Mouse (Mus musculus) heart, adult 2 months (tissue): ENCODE data around the gene Pdgfra. TPM values are rescaled to one million over a fixed set of nuclear protein-coding genes. Genes with fewer than 3 reads are reported as not detected.

Experiments
- DNase-seq, 2 experiments: peaks; one replicate each; pipeline ENCODE4 v3.0.0; 2021
- H3K27ac ChIP-seq: fragments of 200-600 bp; 2 replicates; pipeline ENCODE4 v1.8.1; 2022
- H3K27me3 ChIP-seq: fragments of 200-500 bp; 2 replicates; pipeline ENCODE4 v1.6.1; 2012; ENCODE audit warnings: mild to moderate bottlenecking, low read length, inconsistent platforms, mixed read lengths; ENCODE audit not compliant: control insufficient read depth, insufficient read depth
- H3K36me3 ChIP-seq: fragments of 200-500 bp; 2 replicates; pipeline ENCODE4 v1.6.1; 2012; ENCODE audit warnings: low read length, inconsistent platforms; ENCODE audit not compliant: control insufficient read depth, insufficient read depth
- H3K4me1 ChIP-seq: fragments of 200-500 bp; 2 replicates; pipeline ENCODE4 v1.6.1; 2011; ENCODE audit warnings: low read length; ENCODE audit not compliant: control insufficient read depth, insufficient read depth
- H3K4me3 ChIP-seq: fragments of 200-600 bp; 2 replicates; pipeline ENCODE4 v1.8.1; 2022
- H3K79me2 ChIP-seq: fragments of 200-500 bp; replicated peaks from 2 replicates; pipeline ENCODE4 v1.6.1; 2012; ENCODE audit warnings: mild to moderate bottlenecking, inconsistent platforms, low read length, moderate library complexity, mixed read lengths; ENCODE audit not compliant: control insufficient read depth, insufficient read depth
- H3K9ac ChIP-seq: fragments of 200-500 bp; 2 replicates; pipeline ENCODE4 v1.6.1; 2012; ENCODE audit warnings: low read depth, mild to moderate bottlenecking, control low read depth, inconsistent platforms, low read length, mixed read lengths
- CTCF ChIP-seq: fragments of 200-600 bp; IDR thresholded peaks from 2 replicates; pipeline ENCODE4 v1.8.1; 2022; ENCODE audit warnings: antibody characterized with exemption, mild to moderate bottlenecking, moderate library complexity
- EP300 ChIP-seq: fragments of 200-500 bp; IDR thresholded peaks from 2 replicates; pipeline ENCODE4 v1.6.1; 2011; ENCODE audit warnings: low read depth, low read length, control low read depth; ENCODE audit not compliant: insufficient read depth
- POLR2A ChIP-seq: fragments of 200-500 bp; IDR thresholded peaks from 2 replicates; pipeline ENCODE4 v1.6.1; 2011; ENCODE audit warnings: mild to moderate bottlenecking, low read depth, low read length, control low read depth; ENCODE audit not compliant: insufficient read depth
- WGBS: fragments of 180-500 bp; shearing (Covaris S2); methylation state at CpG from one replicate; pipeline ENCODE4 v1.1.7; 2018; 5-methylcytosine and 5-hydroxymethylcytosine counted together
- intact Hi-C: fragments of 180-260 bp; cut with DNase I; formaldehyde crosslinking; loops from one replicate; pipeline ENCODE4 v1.15.1; 2025
- polyA plus RNA-seq: library from polyadenylated mRNA; depleted of rRNA; stranded (reverse); fragments of >200 nt; gene quantifications from 2 replicates; pipeline ENCODE4 v1.2.3, GENCODE M21; 2012
- total RNA-seq, 2 experiments: library from RNA; stranded (reverse); gene quantifications; 2 replicates each; pipeline ENCODE4 v1.2.3; 2021

The Pdgfra gene
- total and polyA plus RNA-seq, 3 experiments = 11.8 to 29.3 (median 27.8) TPM

GRCm38 (mm10) chr5:75153626-75153960, 1.5 kb downstream of the Pdgfra start:
- no peaks in the 10 kb centered on the region for H3K79me2 ChIP-seq
- H3K27me3 ChIP-seq = peaks cover 27% of the 10 kb centered on the region
- WGBS = 3% methylated on average over 13 of the region's 13 CpGs
- H3K9ac ChIP-seq = peak overlapping the region; percentile 56
- H3K4me1 ChIP-seq = peaks cover 3% of the 10 kb centered on the region; the same call in 1 of the 2 replicates
- TF ChIP-seq EP300 (no peak), CTCF (no peak), POLR2A (no peak)
- H3K27ac ChIP-seq = peak overlapping the region; percentile 61
- intact Hi-C loops = loop anchor here (5.0 kb wide), 1 partner anchor 71 kb away; no protein-coding TSS in a partner anchor
- peak overlapping the region; percentile 43 for H3K4me3 ChIP-seq
- H3K36me3 ChIP-seq = no peaks in the 10 kb centered on the region
- DNase-seq = peak in 1 of 2 experiments; percentile 35

DNA sequence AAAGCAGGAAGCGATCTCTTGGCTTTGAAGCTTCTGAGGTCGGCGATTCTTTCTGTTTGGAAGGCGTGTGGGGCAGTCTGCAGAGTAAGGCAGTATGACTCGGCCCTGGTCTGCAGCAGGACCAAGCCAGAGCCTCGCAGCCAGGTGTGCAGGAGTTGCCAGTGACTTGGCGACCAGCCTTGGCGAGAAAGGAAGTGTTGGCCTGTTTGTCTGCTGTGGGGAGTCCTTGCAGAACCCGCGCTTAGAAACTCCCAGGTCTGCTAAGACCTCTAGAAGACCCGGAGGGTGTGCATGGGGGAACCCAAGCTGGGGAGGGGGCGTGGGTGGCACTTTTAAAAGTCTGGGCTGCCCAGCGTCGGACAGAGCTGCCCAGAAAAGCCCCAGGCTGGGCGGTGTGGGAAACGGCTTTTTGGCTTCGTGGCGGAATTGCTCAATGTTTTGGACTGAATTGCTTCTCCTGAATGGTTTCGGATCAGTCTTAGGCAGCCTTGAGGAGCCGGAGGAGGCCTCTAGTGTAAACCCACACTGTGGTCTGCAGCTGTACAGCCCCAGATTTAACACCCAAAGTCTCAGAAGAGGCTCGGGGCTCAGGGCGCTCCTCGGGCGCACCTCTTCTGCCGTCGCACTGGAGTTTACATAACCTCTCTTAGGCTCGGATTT, 2.0 kb downstream of the Pdgfra start:
- H3K27me3 ChIP-seq = peaks cover 25% of the 10 kb centered on the region
- no peaks in the 10 kb centered on the region for H3K79me2 ChIP-seq
- DNase-seq = peak; percentile 78 to 79
- H3K36me3 ChIP-seq = no peaks in the 10 kb centered on the region
- WGBS = under 1% methylated on average over 27 of the region's 27 CpGs
- H3K9ac ChIP-seq = peak overlapping the region; percentile 56
- H3K4me1 ChIP-seq = peaks cover 3% of the 10 kb centered on the region; the same call in 1 of the 2 replicates
- no peak for TF ChIP-seq EP300
- no peak for TF ChIP-seq CTCF
- TF ChIP-seq POLR2A = no peak
- H3K27ac ChIP-seq = peak overlapping the region; percentile 60
- intact Hi-C loops = loop anchor here (5.0 kb wide), 1 partner anchor 72 kb away; no protein-coding TSS in a partner anchor
- peak overlapping the region; percentile 43 for H3K4me3 ChIP-seq

- Histone ChIP-seq H3K9ac (peak overlapping the region; percentile 56), H3K79me2 (no peaks in the 10 kb centered on the region), H3K36me3 (no peaks in the 10 kb centered on the region), H3K4me3 (peak overlapping the region; percentile 43), H3K27ac (peak overlapping the region; percentile 60), H3K27me3 (peaks cover 24% of the 10 kb centered on the region), H3K4me1 (peaks cover 3% of the 10 kb centered on the region; the same call in 1 of the 2 replicates)
- DNase-seq = peak; percentile 61 to 71
- 2% methylated on average over 21 of the region's 21 CpGs for WGBS
- intact Hi-C loops = loop anchor here (5.0 kb wide), 5 partner anchors 72 to 1397 kb away; partner anchors contain the start of gene Scfd2
- TF ChIP-seq CTCF (no peak), POLR2A (0 out of 2 replicates have a peak, but pooled peaks have one; percentile 11)
These were observed 2.6 kb downstream of the Pdgfra start for GRCm38 (mm10) chr5:75154621-75155235.

DNA sequence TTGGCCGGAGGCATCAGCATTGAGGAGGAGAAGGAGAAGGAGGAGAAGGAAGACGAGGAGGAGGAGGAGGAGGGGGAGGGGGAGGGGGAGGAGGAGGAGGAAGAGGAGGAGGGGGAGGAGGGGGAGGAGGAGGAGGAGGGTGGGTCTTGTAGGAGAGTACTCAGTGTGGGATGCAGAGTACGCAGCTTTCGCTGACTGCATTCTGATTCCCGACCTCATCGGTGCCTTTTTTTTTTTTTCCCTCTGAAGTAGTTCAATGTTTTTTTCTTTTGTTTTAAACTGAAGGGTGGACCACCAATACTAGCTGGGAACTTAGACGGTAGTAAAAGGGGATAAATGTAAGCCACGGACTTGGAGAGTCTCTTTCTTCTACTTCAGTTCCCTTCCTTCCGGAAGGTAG, 3.2 kb downstream of the Pdgfra start:
- Histone ChIP-seq H3K27ac (peak overlapping the region; percentile 60), H3K27me3 (peaks cover 22% of the 10 kb centered on the region), H3K4me1 (peaks cover 3% of the 10 kb centered on the region; the same call in 1 of the 2 replicates), H3K4me3 (peak overlapping the region; percentile 46), H3K36me3 (no peaks in the 10 kb centered on the region), H3K9ac (peak overlapping the region; percentile 58), H3K79me2 (no peaks in the 10 kb centered on the region)
- intact Hi-C loops = loop anchor here (5.0 kb wide), 4 partner anchors 363 to 1398 kb away; partner anchors contain the start of gene Scfd2
- 3% methylated on average over 8 of the region's 9 CpGs for WGBS
- no peak for TF ChIP-seq EP300
- TF ChIP-seq CTCF = no peak
- no peak for TF ChIP-seq POLR2A
- DNase-seq = no peak

GRCm38 (mm10) chr5:75155741-75156553, 3.9 kb downstream of the Pdgfra start:
- DNase-seq = peak; percentile 88 to 90
- intact Hi-C loops = loop anchor here (1.0 to 5.0 kb wide), 7 partner anchors 212 to 1469 kb away; partner anchors contain the start of gene Scfd2
- peaks cover 19% of the 10 kb centered on the region for H3K27me3 ChIP-seq
- TF ChIP-seq POLR2A (peak; percentile 54), EP300 (no peak), CTCF (peak; percentile 86)
- H3K27ac ChIP-seq = peak overlapping the region; percentile 58
- peaks cover 3% of the 10 kb centered on the region; the same call in 1 of the 2 replicates for H3K4me1 ChIP-seq
- no peaks in the 10 kb centered on the region for H3K79me2 ChIP-seq
- H3K9ac ChIP-seq = peak overlapping the region; percentile 60
- H3K4me3 ChIP-seq = peak overlapping the region; percentile 53
- H3K36me3 ChIP-seq = no peaks in the 10 kb centered on the region
- WGBS = 1% methylated on average over 52 of the region's 52 CpGs
